Mouse (Mus musculus) heart, adult 2 months (tissue): ENCODE measurements around the gene Nfkbie. TPM values are rescaled to one million over a fixed set of nuclear protein-coding genes. Genes with fewer than 3 reads are reported as not detected.
A peak's percentile ranks its signal among the peaks of the same experiment; 100 is the strongest.

Experiments
- DNase-seq, 2 experiments: peaks; one replicate each; pipeline ENCODE4 v3.0.0; 2021
- H3K27ac ChIP-seq: fragments of 200-600 bp; 2 replicates; pipeline ENCODE4 v1.8.1; 2022
- H3K27me3 ChIP-seq: fragments of 200-500 bp; 2 replicates; pipeline ENCODE4 v1.6.1; 2012; ENCODE audit warnings: mild to moderate bottlenecking, low read length, inconsistent platforms, mixed read lengths; ENCODE audit not compliant: control insufficient read depth, insufficient read depth
- H3K36me3 ChIP-seq: fragments of 200-500 bp; 2 replicates; pipeline ENCODE4 v1.6.1; 2012; ENCODE audit warnings: low read length, inconsistent platforms; ENCODE audit not compliant: control insufficient read depth, insufficient read depth
- H3K4me1 ChIP-seq: fragments of 200-500 bp; 2 replicates; pipeline ENCODE4 v1.6.1; 2011; ENCODE audit warnings: low read length; ENCODE audit not compliant: control insufficient read depth, insufficient read depth
- H3K4me3 ChIP-seq: fragments of 200-600 bp; 2 replicates; pipeline ENCODE4 v1.8.1; 2022
- H3K79me2 ChIP-seq: fragments of 200-500 bp; replicated peaks from 2 replicates; pipeline ENCODE4 v1.6.1; 2012; ENCODE audit warnings: mild to moderate bottlenecking, inconsistent platforms, low read length, moderate library complexity, mixed read lengths; ENCODE audit not compliant: control insufficient read depth, insufficient read depth
- H3K9ac ChIP-seq: fragments of 200-500 bp; 2 replicates; pipeline ENCODE4 v1.6.1; 2012; ENCODE audit warnings: low read depth, mild to moderate bottlenecking, control low read depth, inconsistent platforms, low read length, mixed read lengths
- CTCF ChIP-seq: fragments of 200-600 bp; IDR thresholded peaks from 2 replicates; pipeline ENCODE4 v1.8.1; 2022; ENCODE audit warnings: antibody characterized with exemption, mild to moderate bottlenecking, moderate library complexity
- EP300 ChIP-seq: fragments of 200-500 bp; IDR thresholded peaks from 2 replicates; pipeline ENCODE4 v1.6.1; 2011; ENCODE audit warnings: low read depth, low read length, control low read depth; ENCODE audit not compliant: insufficient read depth
- POLR2A ChIP-seq: fragments of 200-500 bp; IDR thresholded peaks from 2 replicates; pipeline ENCODE4 v1.6.1; 2011; ENCODE audit warnings: mild to moderate bottlenecking, low read depth, low read length, control low read depth; ENCODE audit not compliant: insufficient read depth
- WGBS: fragments of 180-500 bp; shearing (Covaris S2); methylation state at CpG from one replicate; pipeline ENCODE4 v1.1.7; 2018; 5-methylcytosine and 5-hydroxymethylcytosine counted together
- intact Hi-C: fragments of 180-260 bp; cut with DNase I; formaldehyde crosslinking; loops from one replicate; pipeline ENCODE4 v1.15.1; 2025
- polyA plus RNA-seq: library from polyadenylated mRNA; depleted of rRNA; stranded (reverse); fragments of >200 nt; gene quantifications from 2 replicates; pipeline ENCODE4 v1.2.3, GENCODE M21; 2012
- total RNA-seq, 2 experiments: library from RNA; stranded (reverse); gene quantifications; 2 replicates each; pipeline ENCODE4 v1.2.3; 2021

Nfkbie gene
- total and polyA plus RNA-seq, 3 experiments, result 1.1 to 2.2 (median 1.1) TPM

DNA sequence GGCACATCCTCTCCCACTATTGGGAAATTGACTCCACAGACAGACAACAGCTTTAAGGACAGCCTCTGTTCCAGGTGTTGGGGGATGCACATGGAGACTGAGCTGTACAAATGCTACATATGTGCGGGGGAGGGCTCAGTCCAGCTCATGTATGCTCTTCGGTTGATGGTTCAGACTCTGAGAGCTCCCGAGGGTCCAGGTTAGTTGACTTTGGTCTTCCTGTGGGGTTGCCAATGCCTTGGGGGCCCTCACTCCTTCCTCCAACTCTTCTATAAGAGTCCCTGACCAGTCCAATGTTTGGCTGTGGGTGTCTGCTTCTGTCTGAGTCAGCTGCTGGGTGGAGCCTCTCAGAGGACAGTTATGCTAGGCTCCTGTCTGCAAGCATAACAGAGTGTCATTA is 2.4 kb upstream of the Nfkbie start:
- WGBS, result 79% methylated on average over 3 of the region's 3 CpGs
- H3K4me1 ChIP-seq, result peaks cover 4% of the 10 kb centered on the region; the same call in 1 of the 2 replicates
- no peaks in the 10 kb centered on the region for H3K79me2 ChIP-seq
- TF ChIP-seq CTCF (no peak), POLR2A (no peak), EP300 (no peak)
- H3K9ac ChIP-seq, result no peak overlapping the region
- H3K27me3 ChIP-seq, result peaks cover 7% of the 10 kb centered on the region
- no peak overlapping the region for H3K27ac ChIP-seq
- no peaks in the 10 kb centered on the region for H3K36me3 ChIP-seq
- H3K4me3 ChIP-seq, result no peak overlapping the region
- no peak for DNase-seq
- intact Hi-C loops, result no loop called here

DNA sequence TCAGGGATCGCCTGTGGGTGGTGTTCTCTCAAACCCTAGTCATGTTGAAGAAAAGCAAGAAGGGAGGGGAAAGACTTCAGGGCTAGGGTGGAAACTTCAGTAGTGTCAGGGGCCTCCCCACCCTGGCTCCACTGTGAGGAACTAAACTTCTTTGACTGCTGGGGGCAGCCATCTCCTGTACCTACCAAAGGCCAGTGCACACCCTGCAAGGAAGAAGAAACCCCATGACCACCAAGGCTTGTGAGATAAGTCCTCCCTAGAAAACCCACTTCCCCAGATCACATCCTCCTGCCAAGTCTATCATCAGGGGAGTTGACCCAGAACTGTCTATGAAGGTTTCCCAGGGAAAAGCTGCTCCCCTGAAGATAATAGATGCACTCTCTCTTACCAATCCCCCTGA is 1.1 kb upstream of the Nfkbie start:
- no peaks in the 10 kb centered on the region for H3K79me2 ChIP-seq
- H3K4me1 ChIP-seq, result peaks cover 4% of the 10 kb centered on the region; the same call in 1 of the 2 replicates
- intact Hi-C loops, result loop anchor here (2.0 kb wide), 1 partner anchor 48 kb away; the partner anchor contains the start of gene Aars2
- 45% methylated on average over 1 of the region's 1 CpGs for WGBS
- H3K27ac ChIP-seq, result no peak overlapping the region
- H3K36me3 ChIP-seq, result no peaks in the 10 kb centered on the region
- DNase-seq, result no peak
- no peak for TF ChIP-seq POLR2A
- TF ChIP-seq CTCF, result no peak
- no peak for TF ChIP-seq EP300
- H3K4me3 ChIP-seq, result no peak overlapping the region
- no peaks in the 10 kb centered on the region for H3K27me3 ChIP-seq
- no peak overlapping the region for H3K9ac ChIP-seq

DNA sequence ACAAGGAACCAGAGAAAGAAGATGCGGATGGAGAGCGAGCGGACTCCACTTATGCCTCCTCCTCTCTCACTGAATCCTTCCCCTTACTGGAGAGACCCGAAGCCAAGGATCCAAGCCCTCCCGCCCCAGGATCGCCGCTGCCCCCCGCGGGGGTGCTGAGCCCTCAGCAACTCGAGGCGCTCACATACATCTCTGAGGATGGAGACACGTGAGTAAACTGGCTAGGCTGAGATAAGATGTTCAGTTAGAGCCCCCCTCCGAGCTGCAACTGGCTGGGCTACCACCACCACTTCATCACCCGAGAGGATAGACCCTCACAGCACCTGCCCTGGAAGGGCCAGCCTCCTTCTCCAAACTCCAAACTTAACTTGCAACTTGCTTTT is 595 bp downstream of the Nfkbie start:
- no peak for TF ChIP-seq CTCF
- TF ChIP-seq EP300, result no peak
- no peak for TF ChIP-seq POLR2A
- H3K36me3 ChIP-seq, result no peaks in the 10 kb centered on the region
- peaks cover 4% of the 10 kb centered on the region; the same call in 1 of the 2 replicates for H3K4me1 ChIP-seq
- 4% methylated on average over 14 of the region's 14 CpGs for WGBS
- intact Hi-C loops, result no loop called here
- peak overlapping the region; percentile 66 for H3K9ac ChIP-seq
- DNase-seq, result no peak
- H3K79me2 ChIP-seq, result no peaks in the 10 kb centered on the region
- H3K27ac ChIP-seq, result peak overlapping the region; percentile 47
- no peaks in the 10 kb centered on the region for H3K27me3 ChIP-seq
- H3K4me3 ChIP-seq, result peak overlapping the region; percentile 89

DNA sequence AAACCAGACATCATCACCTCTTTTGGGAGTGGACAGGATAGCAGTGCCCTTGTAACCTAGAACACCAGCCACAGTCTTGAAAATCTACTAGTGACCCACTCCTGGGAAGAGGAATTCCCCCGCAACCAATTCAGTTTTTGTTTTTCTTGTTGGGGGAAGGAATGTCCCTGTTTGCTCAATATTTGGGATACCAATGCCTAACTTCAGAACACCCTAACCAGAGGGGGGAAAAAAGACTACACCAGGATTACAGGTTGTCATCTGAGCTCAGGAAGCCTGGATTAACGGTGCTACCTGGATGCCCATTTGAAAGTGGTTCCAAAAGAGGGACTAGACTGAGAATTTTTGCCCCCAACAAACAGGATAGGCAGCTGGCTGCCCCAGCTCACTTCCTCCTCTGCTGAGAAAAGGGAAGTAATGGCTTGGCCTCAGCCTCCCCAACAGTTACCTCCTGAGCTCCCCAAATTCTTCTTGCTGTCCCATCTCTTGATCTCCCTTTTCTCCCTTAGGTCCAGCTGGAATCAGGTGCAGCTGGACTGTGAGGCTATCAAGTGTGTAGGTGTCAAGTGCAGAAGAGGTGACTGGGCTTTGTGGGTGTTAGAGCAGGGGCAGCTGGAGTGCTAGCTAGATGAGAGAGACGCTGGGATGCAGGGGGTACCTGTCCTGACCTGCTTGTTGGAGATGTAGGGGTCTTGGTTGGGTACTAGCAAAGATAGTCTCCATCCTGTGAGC is 1.2 kb downstream of the Nfkbie start:
- DNase-seq, result peak; percentile 31
- Histone ChIP-seq H3K27me3 (no peaks in the 10 kb centered on the region), H3K79me2 (no peaks in the 10 kb centered on the region), H3K27ac (no peak overlapping the region), H3K4me3 (peak overlapping the region; percentile 89), H3K9ac (peak overlapping the region; percentile 19; the same call in 1 of the 2 replicates), H3K4me1 (peaks cover 4% of the 10 kb centered on the region; the same call in 1 of the 2 replicates), H3K36me3 (no peaks in the 10 kb centered on the region)
- WGBS, result 56% methylated on average over 3 of the region's 3 CpGs
- TF ChIP-seq POLR2A (no peak), EP300 (no peak), CTCF (no peak)
- intact Hi-C loops, result no loop called here

DNA sequence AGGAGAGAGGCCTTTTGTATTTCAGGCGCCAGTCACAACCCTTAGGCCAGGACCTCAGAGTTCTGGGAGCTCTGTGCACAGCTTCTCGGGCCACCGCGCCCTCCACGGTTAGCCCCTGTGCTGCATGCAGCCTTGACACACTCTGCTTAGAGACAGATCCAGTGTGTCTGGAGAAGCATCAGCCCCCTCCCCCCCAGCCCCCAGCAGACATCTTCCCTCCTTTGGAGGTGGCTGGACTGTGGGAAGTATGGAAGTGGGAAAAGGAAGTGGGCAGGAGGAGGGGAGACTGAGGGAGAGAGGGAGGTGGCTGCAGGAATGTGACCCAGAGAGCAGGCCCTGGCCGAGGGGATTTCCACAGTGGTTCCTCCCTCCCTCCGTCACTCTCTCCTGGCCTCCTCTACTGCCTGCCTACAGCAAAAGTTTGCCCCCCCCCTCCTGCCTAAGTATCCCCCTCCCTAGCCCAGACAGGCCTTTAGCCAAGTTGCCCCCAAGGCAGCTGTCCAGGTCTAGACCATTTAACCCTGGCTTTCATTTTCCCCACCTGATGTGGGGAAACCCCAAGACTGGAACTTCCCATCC is 1.8 kb downstream of the Nfkbie start:
- no peaks in the 10 kb centered on the region for H3K36me3 ChIP-seq
- peak overlapping the region; percentile 19; the same call in 1 of the 2 replicates for H3K9ac ChIP-seq
- H3K4me3 ChIP-seq, result no peak overlapping the region
- H3K79me2 ChIP-seq, result no peaks in the 10 kb centered on the region
- H3K4me1 ChIP-seq, result peaks cover 2% of the 10 kb centered on the region; the same call in 1 of the 2 replicates
- H3K27ac ChIP-seq, result no peak overlapping the region
- 55% methylated on average over 7 of the region's 7 CpGs for WGBS
- no peak for DNase-seq
- H3K27me3 ChIP-seq, result no peaks in the 10 kb centered on the region
- no peak for TF ChIP-seq EP300
- TF ChIP-seq CTCF, result no peak
- no peak for TF ChIP-seq POLR2A
- intact Hi-C loops, result no loop called here
